Mouse (Mus musculus) MEL (cell line): ENCODE measurements at regions not wholly inside any gene's neighbourhood (a gene's known extent, or its start where the extent isn't known, plus 50 kb on each side); places are given as distances from the start of the nearest gene placed in this dataset.

Experiments used
- BHLHE40 ChIP-seq: IDR thresholded peaks from 2 replicates; pipeline ENCODE4 v1.6.1; 2012; ENCODE audit warnings: low read depth, mild to moderate bottlenecking, inconsistent platforms, low read length, improper control_type of control experiment, borderline replicate concordance
- CTCF ChIP-seq, 3 experiments: IDR thresholded peaks in 2 of 3; conservative IDR thresholded peaks in 1 of 3; 2 replicates each; pipeline ENCODE4 v1.5.1; 2011 to 2012; ENCODE audit warnings: low read length in 3 of 3, low read depth in 2 of 3, mild to moderate bottlenecking in 2 of 3, improper control_type of control experiment in 1 of 3, inconsistent platforms in 1 of 3, mixed read lengths in 1 of 3, moderate library complexity in 1 of 3; ENCODE audit not compliant: control insufficient read depth in 1 of 3, insufficient read depth in 1 of 3, poor library complexity in 1 of 3, severe bottlenecking in 1 of 3
- GATA1 ChIP-seq: IDR thresholded peaks from 2 replicates; pipeline ENCODE4 v1.6.1; 2011; ENCODE audit warnings: low read depth, low read length, improper control_type of control experiment
- MAFK ChIP-seq: IDR thresholded peaks from 2 replicates; pipeline ENCODE4 v1.6.1; 2011; ENCODE audit warnings: low read depth, mild to moderate bottlenecking, low read length, improper control_type of control experiment, borderline replicate concordance
- MYC ChIP-seq: IDR thresholded peaks from 2 replicates; pipeline ENCODE4 v1.6.1; 2011; ENCODE audit warnings: low read depth, mild to moderate bottlenecking, low read length, improper control_type of control experiment, moderate library complexity
- POLR2A ChIP-seq, 2 experiments: IDR thresholded peaks; 2 replicates each; pipeline ENCODE4 v1.6.1; 2011 to 2012; ENCODE audit warnings: low read length in 2 of 2, mild to moderate bottlenecking in 2 of 2, control low read depth in 1 of 2, improper control_type of control experiment in 1 of 2, low read depth in 1 of 2, moderate library complexity in 1 of 2; ENCODE audit not compliant: control insufficient read depth in 1 of 2, insufficient read depth in 1 of 2, poor library complexity in 1 of 2
- POLR2AphosphoS5 ChIP-seq: IDR thresholded peaks from 2 replicates; pipeline ENCODE4 v1.6.1; 2012; ENCODE audit warnings: low read depth, borderline replicate concordance, mild to moderate bottlenecking, inconsistent platforms, low read length, moderate library complexity, mixed read lengths
- USF2 ChIP-seq, 2 experiments: IDR thresholded peaks; 2 replicates each; pipeline ENCODE4 v1.6.1; 2011 to 2012; ENCODE audit warnings: improper control_type of control experiment in 2 of 2, low read length in 2 of 2, borderline replicate concordance in 1 of 2, inconsistent platforms in 1 of 2, low read depth in 1 of 2, mild to moderate bottlenecking in 1 of 2; ENCODE audit not compliant: insufficient read depth in 1 of 2
- ZMIZ1 ChIP-seq: IDR thresholded peaks from 2 replicates; pipeline ENCODE4 v1.6.1; 2012; ENCODE audit warnings: low read depth, mild to moderate bottlenecking, inconsistent platforms, low read length, improper control_type of control experiment, moderate library complexity

- TF ChIP-seq USF2 (IDR thresholded peaks at IDR 0.05; ENCODE audit: borderline replicate concordance in 1 of 2, insufficient read depth in 1 of 2, low read depth in 1 of 2, low read length in 2 of 2) (no peak), CTCF (IDR thresholded peaks at IDR 0.05 in 2 of 3, conservative IDR thresholded peaks at IDR 0.05 in 1 of 3; ENCODE audit: control insufficient read depth in 1 of 3, insufficient read depth in 1 of 3, low read depth in 2 of 3, low read length in 3 of 3, poor library complexity in 1 of 3, severe bottlenecking in 1 of 3) (no peak), GATA1 (no peak), POLR2A (IDR thresholded peaks at IDR 0.05; ENCODE audit: control insufficient read depth in 1 of 2, insufficient read depth in 1 of 2, low read depth in 1 of 2, low read length in 2 of 2, poor library complexity in 1 of 2) (no peak), BHLHE40 (no peak), MYC (no peak), ZMIZ1 (no peak), POLR2AphosphoS5 (no peak), MAFK (no peak)
Measured at GRCm38 (mm10) chr2:160502901-160503300, 136.0 kb upstream of the Mafb start.
